Mouse (Mus musculus) cerebellum, adult (tissue): ENCODE measurements around the gene Mink1.

Source experiments
- ATAC-seq: cut with Nextera tagmentation; 2 replicates; pipeline ENCODE4 v1.9.2; 2017; ENCODE audit warnings: mild to moderate bottlenecking, moderate library complexity, mixed read lengths; ENCODE audit not compliant: insufficient number of reproducible peaks, low FRiP score, low TSS enrichment

Mink1 gene

GRCm38 (mm10) chr11:70649185-70649734, 86.6 kb downstream of the Mink1 start:
- ATAC-seq = no peak

DNA sequence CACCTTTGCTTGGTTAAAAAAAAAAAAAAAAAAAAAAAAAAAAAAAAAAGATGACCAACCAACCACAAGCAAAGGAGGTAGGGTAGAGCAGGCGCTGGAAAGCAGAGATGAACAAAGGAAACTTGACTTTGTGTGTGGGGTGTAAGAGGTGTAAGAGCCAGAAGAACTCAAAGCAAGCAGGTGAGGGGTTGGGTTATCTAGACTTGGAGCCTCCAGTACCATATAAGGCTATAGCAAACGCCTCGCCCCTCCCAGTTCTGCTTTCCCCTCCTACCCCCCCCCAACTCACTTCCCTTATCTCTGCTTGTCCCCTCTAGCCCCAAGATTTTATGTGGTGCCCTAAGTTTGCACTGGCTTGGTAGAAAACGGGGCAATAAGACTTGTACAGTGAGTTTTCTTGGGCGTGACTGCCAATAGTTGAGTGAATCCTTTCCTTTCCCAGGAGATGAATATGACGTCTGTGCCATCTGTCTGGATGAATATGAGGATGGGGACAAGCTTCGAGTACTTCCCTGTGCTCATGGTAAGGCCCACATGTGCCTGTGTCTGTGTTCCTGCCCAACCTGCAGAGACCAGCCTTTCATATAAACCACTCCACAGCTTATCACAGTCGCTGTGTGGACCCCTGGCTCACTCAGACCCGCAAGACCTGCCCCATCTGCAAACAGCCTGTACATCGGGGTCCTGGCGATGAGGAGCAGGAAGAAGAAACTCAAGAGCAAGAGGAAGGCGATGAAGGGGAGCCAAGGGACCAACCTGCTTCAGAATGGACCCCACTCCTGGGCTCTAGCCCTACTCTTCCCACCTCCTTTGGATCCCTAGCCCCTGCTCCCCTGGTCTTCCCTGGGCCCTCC, 87.9 kb downstream of the Mink1 start:
- no peak for ATAC-seq

GRCm38 (mm10) chr11:70651391-70651790, 88.7 kb downstream of the Mink1 start:
- ATAC-seq = no peak

DNA sequence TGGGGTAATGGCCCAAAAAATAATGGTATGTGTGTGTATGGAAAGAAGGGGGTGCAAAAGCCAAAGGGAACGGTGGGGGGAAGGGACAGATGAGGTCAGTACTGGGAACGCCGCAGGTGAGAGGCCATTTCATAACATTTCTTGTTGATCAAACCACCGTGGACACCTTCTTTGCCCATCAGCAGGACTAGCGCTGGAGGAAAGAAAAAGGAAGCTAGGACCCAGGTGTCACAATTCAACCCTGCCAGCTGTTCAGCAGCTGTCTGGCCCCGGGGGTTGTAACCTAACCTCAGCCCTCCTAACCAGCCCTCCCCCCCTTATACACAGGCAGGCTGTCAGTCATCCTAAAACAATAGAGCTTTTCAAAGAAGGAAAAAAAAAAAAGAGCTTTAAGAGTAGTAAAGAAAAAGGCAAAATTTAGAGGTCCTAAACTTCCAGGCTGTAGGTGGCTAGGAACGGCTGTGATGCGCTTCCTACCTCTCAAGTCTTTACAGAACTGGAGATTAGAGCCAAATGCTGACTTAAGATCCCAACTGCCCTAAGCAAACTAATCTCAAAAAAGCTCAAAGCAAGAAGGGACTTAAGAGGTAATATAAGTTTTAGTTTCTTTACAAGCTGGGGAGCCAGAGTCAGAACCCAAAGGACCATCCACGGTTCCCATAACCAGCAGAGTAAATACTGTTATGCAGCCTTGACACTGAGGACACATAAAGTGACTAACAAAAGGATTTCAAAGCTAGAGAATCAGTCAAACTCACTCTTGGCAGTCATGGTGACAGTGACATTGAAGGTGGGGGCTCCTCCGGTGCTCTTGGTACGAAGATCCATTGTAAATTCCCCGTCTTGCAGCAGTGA, 89.6 kb downstream of the Mink1 start:
- ATAC-seq = no peak

DNA sequence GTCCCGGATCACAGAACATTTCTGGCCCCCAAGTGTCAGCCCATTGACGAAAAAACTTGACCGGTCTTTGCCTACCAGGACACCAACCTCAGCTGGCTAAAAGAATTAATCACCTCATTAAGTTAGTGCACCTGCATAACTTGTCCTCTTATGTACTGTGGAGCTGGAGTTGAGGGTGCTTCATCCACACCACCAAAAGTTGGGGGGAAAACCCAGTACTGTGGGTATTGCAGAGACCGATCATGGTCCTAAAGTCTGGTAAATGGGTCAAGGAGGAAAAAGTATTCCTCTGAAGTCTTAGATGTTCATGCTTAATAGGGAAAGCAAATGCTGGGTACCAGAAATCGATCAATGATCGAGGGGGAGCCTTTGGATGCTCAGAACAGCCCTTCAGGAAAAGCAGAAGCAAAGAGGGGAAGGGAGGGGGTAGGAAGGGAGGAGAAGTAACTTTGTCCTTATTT, 90.2 kb downstream of the Mink1 start:
- ATAC-seq = no peak

DNA sequence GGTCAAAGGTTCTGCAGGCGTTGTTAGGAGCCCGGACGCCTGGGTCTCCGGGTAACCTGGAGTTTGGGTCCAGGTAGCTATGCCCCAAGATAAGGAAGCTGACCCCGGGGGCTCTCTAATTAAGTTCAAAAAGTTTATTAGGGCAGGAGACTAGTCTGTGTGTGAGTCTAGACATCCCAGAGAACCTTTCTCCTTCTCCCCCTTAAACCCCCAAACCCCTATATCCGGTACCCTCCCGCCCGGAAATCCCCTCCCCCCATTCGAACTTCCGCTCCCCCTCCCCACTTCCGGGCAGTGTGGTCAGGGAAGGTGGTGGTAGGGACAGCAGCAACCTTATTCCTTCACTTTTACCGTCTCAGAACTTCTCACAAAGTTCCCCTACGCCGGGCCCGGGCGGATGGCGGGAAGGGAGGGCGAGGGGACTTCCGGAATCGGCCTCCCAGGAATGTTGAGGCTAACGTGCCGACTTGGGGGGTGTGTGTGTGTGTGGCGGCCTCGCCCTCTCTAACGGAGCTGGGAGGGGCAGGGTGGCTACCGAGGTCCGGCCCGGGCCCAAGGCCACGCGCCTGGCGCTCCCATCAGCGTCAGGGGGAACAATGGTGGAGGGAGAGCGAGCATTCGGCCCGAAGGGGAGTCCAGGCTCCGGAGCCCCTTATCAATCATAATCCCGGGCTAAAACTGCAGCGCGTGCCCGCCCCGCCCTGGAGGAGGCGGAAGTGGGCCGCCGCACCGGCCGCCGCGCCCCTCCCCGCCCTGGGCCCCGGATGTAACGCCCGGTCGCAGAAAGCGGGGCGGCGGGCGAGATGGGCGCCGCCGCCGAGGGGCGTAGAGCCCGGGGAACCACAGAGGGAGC, 90.9 kb downstream of the Mink1 start:
- ATAC-seq = peak; percentile 16; the same call in 1 of the 2 replicates

DNA sequence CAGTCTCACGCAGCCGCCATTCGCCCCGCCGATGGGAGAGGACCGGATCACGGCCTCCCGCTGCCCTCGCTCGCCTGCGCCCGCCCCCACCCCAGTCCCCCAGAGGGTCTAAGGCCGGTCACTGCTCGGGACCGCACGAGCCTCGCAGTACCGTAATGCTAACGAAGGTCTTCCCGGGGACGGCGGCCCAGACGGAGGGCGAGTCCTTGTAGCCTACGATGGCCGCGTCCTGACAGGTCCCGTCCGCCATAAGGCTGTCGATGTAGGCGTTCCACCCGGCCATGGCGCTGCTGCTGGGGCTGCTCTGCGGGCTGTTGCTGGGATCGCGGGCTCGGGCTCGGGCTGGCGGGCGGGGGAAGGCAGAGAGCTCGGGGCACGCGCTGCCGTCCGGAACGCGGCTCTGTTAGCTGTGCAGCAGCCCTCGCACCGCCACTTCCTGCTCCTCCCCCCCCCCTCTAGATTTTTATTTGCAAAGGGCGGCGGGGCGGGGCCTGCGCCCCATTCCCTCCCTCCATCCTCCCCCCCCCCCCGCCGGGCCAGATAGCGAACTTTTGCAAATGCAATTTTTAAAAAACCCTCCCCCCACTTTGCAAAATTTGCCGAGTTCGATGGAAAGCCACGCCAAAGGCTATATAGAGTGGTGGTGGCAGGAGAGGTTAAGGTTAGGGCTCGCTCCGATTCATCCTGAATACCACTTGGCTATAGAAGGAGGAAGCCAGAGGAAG, 91.7 kb downstream of the Mink1 start, which contains the start of gene Pfn1:
Gene Pfn1, minus strand, starts transcription at position 447 of the 725 bp plus-strand sequence.
- peak; percentile 57 for ATAC-seq

DNA sequence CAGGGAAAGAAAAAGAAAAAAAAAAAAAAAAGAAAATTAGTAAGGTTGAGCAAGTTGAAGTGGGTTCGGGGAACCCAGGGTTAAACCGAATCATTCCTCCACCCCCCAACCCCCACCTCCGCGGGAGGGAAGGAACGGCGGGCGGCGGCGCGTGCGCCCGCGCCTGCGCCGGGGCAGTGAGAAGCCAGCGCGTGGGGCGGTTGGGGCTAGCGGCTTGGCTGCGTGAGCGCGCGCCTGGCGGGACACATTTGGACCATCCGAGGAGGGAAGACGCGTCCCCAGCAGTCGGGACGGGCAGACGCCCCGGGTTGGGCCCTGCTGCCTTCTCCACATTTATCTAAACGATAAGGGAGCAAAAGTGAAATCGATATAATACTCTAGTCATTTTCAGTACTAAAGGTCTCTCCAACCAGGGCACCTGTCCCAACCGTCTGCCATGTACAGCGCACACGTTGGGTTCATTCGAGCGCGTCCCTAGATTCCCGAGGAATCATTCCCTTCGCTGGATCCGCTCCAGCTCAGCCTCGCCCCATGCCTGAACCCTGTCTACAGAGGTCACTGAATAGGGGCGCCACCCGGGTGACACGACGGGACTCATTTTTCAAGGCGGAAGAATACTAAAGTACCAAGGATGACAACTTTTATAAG, 92.4 kb downstream of the Mink1 start:
- ATAC-seq = peak; percentile 50; the same call in 1 of the 2 replicates

DNA sequence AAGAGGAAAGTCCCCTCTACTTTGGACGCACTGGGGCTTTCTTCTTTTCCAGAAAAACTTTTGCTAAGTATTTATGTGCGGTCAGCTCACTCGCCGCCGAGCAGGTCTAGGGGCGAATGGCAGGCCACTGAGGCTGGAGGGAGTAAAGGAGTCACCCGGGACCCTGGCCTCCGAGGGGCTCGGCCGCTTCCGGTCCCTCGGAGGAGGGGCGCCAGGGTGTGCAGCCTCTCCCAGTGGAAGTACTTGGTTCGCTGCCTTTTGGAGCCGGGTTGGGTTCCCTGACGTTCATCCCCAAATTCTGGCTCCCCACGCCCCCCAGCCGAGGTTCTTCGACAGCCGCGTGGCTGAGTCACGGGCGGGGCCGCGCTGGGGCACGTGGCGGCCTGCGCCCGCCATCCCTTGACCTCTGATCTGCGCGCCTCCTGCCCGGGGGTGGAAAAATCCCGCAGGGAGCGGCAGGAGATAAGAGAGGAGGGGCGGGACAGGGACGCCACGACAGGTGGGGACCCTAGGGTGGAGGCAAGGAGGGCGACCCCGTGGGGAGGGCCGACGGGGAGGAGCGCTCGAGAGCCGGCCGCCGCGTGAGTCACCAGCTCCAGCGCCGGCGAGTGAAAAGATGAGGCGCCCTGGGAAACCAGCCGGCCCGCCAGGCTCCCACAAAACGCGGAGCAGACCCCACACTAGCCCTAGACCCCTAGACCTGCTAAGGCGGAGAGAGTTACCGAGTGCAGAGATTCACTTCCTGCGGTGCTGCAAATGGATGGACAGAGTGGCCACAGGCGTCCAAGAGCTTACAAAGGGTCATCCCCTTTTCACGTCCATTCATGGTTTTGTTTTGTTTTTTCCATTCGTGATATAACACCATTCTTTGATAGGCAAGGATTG, 93.1 kb downstream of the Mink1 start:
- no peak for ATAC-seq

DNA sequence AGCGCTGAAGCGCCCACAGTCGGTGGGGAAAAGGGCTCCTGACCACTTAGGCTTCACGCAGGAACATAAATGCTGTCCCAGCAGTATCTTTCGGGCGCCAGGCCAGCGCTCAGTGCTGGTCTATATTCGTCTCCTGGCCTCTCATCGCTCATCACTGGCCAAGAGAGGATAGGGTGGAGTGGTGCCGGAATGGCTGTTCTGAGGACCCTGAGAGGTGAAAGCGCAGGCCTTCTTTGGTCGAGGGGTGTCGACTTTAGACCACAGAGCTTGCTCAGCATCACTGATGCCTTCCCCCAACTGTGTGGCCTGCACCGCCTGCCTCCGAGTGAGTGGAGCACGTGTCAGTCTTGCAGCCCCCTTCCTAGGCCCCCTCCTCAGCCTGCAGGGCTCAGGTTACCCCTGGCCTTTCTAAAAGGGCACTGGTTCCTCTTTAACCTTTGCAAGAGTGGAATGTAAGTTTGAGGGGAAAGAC, 93.8 kb downstream of the Mink1 start:
- ATAC-seq = no peak

DNA sequence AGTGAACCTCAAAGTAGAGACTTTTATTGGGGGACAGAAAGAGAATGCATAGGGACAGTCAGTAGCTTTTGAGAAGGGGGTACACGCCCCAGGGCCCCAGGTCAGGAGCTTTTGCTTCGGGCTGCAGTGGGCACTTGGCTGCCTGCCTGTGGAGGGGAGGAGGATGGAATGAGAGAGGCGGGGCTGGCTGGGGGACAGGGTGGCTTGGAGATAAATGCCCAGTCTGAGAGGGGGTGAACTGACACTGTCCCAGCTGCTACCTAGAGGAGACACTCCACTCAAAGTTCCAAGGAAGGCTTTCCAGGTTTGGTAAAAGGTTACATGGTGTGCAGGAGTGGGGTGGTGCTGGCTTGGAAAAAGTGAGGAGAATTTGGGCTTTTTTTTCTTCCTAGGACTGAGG, 94.3 kb downstream of the Mink1 start, which contains the start of gene Eno3:
Gene Eno3, plus strand, starts transcription at position 239 of the 400 bp plus-strand sequence.
- ATAC-seq = no peak

- no peak for ATAC-seq
These were observed 94.9 kb downstream of the Mink1 start for GRCm38 (mm10) chr11:70657573-70657972.

DNA sequence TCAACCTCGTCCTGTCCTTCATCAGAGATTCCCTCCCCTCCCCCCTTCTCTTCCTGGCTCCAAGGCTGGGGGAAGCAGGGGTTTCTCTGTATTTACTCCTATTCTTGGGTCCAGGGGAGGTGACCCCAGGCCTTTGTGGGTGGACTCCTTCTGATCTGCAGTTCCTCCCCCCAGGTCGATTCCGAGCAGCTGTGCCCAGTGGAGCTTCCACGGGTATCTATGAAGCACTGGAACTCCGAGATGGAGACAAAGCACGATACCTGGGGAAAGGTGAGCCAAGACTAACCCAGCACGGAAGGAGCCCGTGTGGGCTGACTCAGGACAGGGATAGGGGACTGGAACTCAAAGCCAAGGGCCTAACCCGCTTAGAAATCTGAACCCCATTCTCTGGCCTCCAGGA, 95.3 kb downstream of the Mink1 start:
- ATAC-seq = no peak

GRCm38 (mm10) chr11:70658521-70658920, 95.8 kb downstream of the Mink1 start:
- ATAC-seq = no peak

DNA sequence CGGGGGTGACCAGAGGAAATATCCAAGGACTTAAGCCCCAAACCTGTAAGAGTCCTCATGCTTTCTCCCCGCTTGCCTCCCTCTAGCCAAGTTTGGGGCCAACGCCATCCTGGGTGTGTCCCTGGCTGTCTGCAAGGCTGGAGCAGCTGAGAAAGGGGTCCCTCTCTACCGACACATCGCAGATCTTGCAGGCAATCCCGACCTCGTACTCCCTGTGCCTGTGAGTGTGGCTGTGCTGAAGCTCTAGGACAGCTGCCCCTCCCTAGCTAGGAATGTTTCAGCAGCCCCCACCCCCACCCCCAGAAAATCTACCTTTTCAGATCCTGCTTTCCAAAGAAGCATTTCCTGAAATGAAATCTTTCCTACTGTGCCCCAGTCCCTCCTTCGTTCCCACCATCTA, 96.3 kb downstream of the Mink1 start:
- ATAC-seq = no peak

DNA sequence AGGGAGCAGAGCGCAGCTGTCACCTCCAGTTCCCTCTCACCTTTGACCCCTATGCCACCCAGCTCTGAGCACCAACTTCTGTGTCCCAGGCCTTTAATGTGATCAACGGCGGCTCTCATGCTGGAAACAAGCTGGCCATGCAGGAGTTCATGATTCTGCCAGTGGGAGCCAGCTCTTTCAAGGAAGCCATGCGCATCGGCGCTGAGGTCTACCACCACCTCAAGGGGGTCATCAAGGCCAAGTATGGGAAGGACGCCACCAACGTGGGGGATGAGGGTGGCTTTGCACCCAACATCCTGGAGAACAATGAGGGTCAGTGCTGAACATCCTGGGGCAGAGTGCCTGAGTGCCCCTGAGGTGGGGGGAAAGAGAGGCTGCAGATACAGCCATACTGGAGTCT, 97.9 kb downstream of the Mink1 start:
- no peak for ATAC-seq

DNA sequence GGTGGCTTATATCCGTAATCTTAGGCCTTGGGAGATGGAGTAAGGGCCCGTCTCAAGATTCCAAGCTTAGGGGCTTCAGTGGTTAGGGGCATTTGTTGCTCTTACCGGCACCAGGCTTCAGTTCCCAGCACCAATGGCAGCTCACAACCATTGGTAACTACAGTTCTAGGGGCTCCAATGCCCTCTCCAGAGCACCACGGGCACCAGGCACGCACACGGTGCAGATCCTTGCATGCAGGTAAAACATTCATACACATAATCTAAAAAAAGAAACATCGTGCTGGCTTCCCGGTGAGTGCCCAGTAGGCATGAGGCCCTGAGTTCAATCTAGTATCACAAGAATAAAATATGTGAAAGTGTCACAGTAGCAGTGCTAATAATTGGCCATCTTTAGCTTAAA, 100.4 kb downstream of the Mink1 start:
- ATAC-seq = no peak

DNA sequence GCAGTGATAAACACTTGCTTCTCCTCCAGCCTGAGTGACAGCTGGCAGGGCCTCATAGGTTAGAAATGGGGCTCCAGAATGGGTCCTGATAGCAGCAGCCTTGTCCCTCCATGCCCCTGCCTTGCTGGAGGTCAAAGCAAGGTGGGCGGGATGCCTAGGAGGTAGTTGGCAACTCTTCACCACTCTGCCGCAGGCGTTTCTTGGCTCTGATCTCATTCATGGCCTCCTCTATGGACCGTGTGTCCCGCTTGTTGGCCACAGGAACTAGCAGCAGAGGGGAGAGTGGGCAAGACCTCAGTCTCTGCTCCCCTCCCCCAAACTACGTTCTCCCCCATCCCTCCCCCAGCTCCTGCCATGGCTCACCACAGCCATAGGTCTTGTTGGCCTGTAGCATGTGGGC, 101.3 kb downstream of the Mink1 start:
- ATAC-seq = no peak
